Mouse (Mus musculus) heart, adult 2 months (tissue): Measurements from ENCODE around the gene Plxna4. TPM values are rescaled to one million over a fixed set of nuclear protein-coding genes. Genes with fewer than 3 reads are reported as not detected.

Experiments
- DNase-seq, 2 experiments: peaks; one replicate each; pipeline ENCODE4 v3.0.0; 2021
- H3K27ac ChIP-seq: fragments of 200-600 bp; 2 replicates; pipeline ENCODE4 v1.8.1; 2022
- H3K27me3 ChIP-seq: fragments of 200-500 bp; 2 replicates; pipeline ENCODE4 v1.6.1; 2012; ENCODE audit warnings: mild to moderate bottlenecking, low read length, inconsistent platforms, mixed read lengths; ENCODE audit not compliant: control insufficient read depth, insufficient read depth
- H3K36me3 ChIP-seq: fragments of 200-500 bp; 2 replicates; pipeline ENCODE4 v1.6.1; 2012; ENCODE audit warnings: low read length, inconsistent platforms; ENCODE audit not compliant: control insufficient read depth, insufficient read depth
- H3K4me1 ChIP-seq: fragments of 200-500 bp; 2 replicates; pipeline ENCODE4 v1.6.1; 2011; ENCODE audit warnings: low read length; ENCODE audit not compliant: control insufficient read depth, insufficient read depth
- H3K4me3 ChIP-seq: fragments of 200-600 bp; 2 replicates; pipeline ENCODE4 v1.8.1; 2022
- H3K79me2 ChIP-seq: fragments of 200-500 bp; replicated peaks from 2 replicates; pipeline ENCODE4 v1.6.1; 2012; ENCODE audit warnings: mild to moderate bottlenecking, inconsistent platforms, low read length, moderate library complexity, mixed read lengths; ENCODE audit not compliant: control insufficient read depth, insufficient read depth
- H3K9ac ChIP-seq: fragments of 200-500 bp; 2 replicates; pipeline ENCODE4 v1.6.1; 2012; ENCODE audit warnings: low read depth, mild to moderate bottlenecking, control low read depth, inconsistent platforms, low read length, mixed read lengths
- CTCF ChIP-seq: fragments of 200-600 bp; IDR thresholded peaks from 2 replicates; pipeline ENCODE4 v1.8.1; 2022; ENCODE audit warnings: antibody characterized with exemption, mild to moderate bottlenecking, moderate library complexity
- EP300 ChIP-seq: fragments of 200-500 bp; IDR thresholded peaks from 2 replicates; pipeline ENCODE4 v1.6.1; 2011; ENCODE audit warnings: low read depth, low read length, control low read depth; ENCODE audit not compliant: insufficient read depth
- POLR2A ChIP-seq: fragments of 200-500 bp; IDR thresholded peaks from 2 replicates; pipeline ENCODE4 v1.6.1; 2011; ENCODE audit warnings: mild to moderate bottlenecking, low read depth, low read length, control low read depth; ENCODE audit not compliant: insufficient read depth
- WGBS: fragments of 180-500 bp; shearing (Covaris S2); methylation state at CpG from one replicate; pipeline ENCODE4 v1.1.7; 2018; 5-methylcytosine and 5-hydroxymethylcytosine counted together
- intact Hi-C: fragments of 180-260 bp; cut with DNase I; formaldehyde crosslinking; loops from one replicate; pipeline ENCODE4 v1.15.1; 2025
- polyA plus RNA-seq: library from polyadenylated mRNA; depleted of rRNA; stranded (reverse); fragments of >200 nt; gene quantifications from 2 replicates; pipeline ENCODE4 v1.2.3, GENCODE M21; 2012
- total RNA-seq, 2 experiments: library from RNA; stranded (reverse); gene quantifications; 2 replicates each; pipeline ENCODE4 v1.2.3; 2021

Gene Plxna4
- total and polyA plus RNA-seq, 3 experiments = 3.7 to 14.1 (median 11.7) TPM

DNA sequence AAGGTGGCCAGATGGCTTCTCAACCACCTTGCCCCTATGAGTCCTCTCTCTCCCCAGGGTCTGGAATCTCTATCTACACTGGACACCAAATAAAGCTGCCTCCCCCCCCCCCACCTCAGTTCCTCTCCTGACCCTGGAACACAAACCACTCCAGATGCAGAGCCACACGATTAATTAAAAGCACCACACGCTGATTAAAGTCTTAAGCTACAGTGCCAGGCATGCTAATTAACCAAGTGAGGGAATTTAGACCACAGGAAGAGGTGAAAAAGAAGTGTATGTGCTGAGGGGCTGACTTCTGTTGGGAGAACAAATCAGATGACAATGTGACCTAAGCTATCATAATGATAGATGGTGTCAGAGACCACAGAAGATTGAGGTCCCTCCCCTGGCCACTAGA lies 332.8 kb downstream of the Plxna4 start:
- Histone ChIP-seq H3K79me2 (no peaks in the 10 kb centered on the region), H3K4me3 (no peak overlapping the region), H3K27ac (no peak overlapping the region), H3K4me1 (no peaks in the 10 kb centered on the region), H3K27me3 (no peaks in the 10 kb centered on the region), H3K9ac (no peak overlapping the region), H3K36me3 (no peaks in the 10 kb centered on the region)
- no peak for TF ChIP-seq CTCF
- TF ChIP-seq EP300 = no peak
- no peak for TF ChIP-seq POLR2A
- intact Hi-C loops = no loop called here
- DNase-seq = no peak
- 72% methylated on average over 2 of the region's 2 CpGs for WGBS

DNA sequence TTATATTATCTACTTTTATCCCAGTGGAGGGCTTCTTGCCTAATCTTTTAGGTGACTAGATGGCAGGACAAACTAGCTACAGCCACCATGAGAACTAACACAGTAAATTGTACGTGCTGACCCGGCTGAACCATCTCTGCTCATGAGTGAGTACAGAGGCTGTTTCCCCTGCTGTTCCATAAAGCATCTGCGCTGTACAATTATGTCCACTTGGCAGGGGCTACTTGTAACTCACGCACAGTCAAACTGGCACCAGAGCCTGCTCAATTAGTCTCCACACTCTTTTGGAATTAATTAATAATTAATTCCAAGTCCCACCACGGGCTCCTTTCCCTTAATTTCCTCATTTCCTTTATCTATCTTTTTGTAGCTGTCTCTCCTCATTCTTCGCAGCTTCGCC lies 335.8 kb downstream of the Plxna4 start:
- WGBS = 88% methylated on average over 7 of the region's 7 CpGs
- H3K4me1 ChIP-seq = no peaks in the 10 kb centered on the region
- DNase-seq = no peak
- no peaks in the 10 kb centered on the region for H3K27me3 ChIP-seq
- no peaks in the 10 kb centered on the region for H3K36me3 ChIP-seq
- H3K27ac ChIP-seq = no peak overlapping the region
- no peak overlapping the region for H3K4me3 ChIP-seq
- intact Hi-C loops = no loop called here
- no peaks in the 10 kb centered on the region for H3K79me2 ChIP-seq
- TF ChIP-seq EP300 (no peak), POLR2A (no peak), CTCF (no peak)
- no peak overlapping the region for H3K9ac ChIP-seq

DNA sequence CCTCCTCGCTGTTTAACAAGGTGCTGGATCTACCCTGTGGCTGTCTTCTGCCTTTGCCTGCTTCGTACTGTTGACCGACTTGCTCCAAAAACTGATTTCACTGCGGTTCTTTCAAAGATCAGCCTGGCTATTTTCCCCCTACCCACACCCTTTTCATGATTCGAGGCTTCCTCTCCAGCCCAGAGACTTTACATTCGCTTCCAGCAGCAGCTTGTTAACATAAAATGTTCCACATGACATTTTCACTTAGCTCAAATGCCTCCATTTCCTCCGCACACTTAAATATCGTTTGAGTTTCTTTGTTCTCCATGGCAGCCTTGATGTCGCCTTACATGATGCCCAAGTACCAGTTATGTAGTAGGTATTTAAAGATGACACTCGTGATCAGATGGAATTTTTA lies 336.3 kb downstream of the Plxna4 start:
- Histone ChIP-seq H3K79me2 (no peaks in the 10 kb centered on the region), H3K27ac (no peak overlapping the region), H3K36me3 (no peaks in the 10 kb centered on the region), H3K4me1 (no peaks in the 10 kb centered on the region), H3K9ac (no peak overlapping the region), H3K27me3 (no peaks in the 10 kb centered on the region), H3K4me3 (no peak overlapping the region)
- 85% methylated on average over 10 of the region's 10 CpGs for WGBS
- DNase-seq = no peak
- intact Hi-C loops = no loop called here
- no peak for TF ChIP-seq CTCF
- TF ChIP-seq POLR2A = no peak
- TF ChIP-seq EP300 = no peak

DNA sequence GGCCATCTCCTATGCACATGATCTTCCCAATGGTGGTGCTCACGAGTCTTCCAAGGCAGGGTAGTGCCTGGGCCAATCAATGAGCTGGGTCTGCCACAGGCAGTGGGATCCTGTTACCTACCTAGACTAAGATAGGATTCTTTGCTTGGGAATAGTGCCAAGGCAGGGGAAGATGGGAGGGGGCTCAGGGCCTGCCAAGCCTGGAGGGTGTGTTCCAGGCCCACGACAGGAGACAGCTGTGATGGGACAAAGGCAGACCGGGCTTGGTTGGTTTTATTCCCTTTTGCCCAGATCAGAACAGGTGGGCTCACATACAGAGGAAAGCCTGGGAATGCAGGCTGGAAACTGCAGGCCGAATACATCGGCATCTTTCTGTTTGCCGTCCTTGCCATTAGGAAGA lies 342.0 kb downstream of the Plxna4 start:
- H3K79me2 ChIP-seq = no peaks in the 10 kb centered on the region
- no peak overlapping the region for H3K27ac ChIP-seq
- no peak for TF ChIP-seq CTCF
- H3K9ac ChIP-seq = no peak overlapping the region
- H3K4me1 ChIP-seq = no peaks in the 10 kb centered on the region
- WGBS = 74% methylated on average over 6 of the region's 6 CpGs
- no peaks in the 10 kb centered on the region for H3K36me3 ChIP-seq
- intact Hi-C loops = no loop called here
- DNase-seq = no peak
- H3K4me3 ChIP-seq = no peak overlapping the region
- H3K27me3 ChIP-seq = no peaks in the 10 kb centered on the region

DNA sequence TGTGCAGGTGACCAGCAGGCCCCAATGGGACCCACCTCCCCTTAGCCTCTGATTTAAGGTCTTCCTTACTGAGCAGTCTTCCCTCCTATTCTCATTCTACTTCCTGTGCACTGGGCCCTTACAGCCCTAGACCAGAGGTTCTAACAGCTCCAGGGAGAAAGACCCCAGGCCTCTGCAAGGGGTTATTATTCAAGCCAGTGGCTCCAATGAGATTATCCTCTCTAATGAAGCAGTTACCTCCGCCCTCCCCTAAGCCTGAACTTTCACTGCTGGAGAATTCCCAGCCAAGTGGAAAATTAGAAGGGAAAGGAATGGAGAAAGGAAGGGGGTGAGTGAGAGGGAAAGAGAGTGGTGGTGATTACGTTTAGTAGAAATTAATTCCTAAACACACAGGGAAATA lies 345.0 kb downstream of the Plxna4 start:
- no peak overlapping the region for H3K9ac ChIP-seq
- no peaks in the 10 kb centered on the region for H3K79me2 ChIP-seq
- 91% methylated on average over 2 of the region's 2 CpGs for WGBS
- H3K27ac ChIP-seq = no peak overlapping the region
- H3K27me3 ChIP-seq = no peaks in the 10 kb centered on the region
- H3K4me3 ChIP-seq = no peak overlapping the region
- H3K36me3 ChIP-seq = no peaks in the 10 kb centered on the region
- no peak for DNase-seq
- no peak for TF ChIP-seq EP300
- TF ChIP-seq CTCF = no peak
- no peak for TF ChIP-seq POLR2A
- H3K4me1 ChIP-seq = no peaks in the 10 kb centered on the region
- intact Hi-C loops = no loop called here

DNA sequence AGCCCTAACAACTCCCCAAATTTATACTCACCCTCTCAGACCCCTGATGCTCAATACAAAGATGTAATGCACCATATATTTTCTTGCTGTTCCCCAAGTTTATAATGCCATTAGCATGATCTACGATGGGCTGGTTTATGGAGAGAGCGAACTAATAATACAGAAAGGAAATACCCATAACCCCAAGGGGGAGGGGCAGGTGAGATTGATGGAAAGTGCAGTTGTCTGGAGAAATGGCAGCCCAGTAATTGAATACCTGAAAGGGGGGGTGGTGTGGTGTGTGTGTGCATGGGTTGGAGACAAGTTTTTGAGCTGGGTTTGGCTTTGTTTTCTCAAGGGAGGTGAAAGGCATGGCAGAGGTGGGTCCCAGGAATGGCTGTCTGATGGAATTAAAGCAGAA lies 356.6 kb downstream of the Plxna4 start:
- no peak for TF ChIP-seq CTCF
- no peak for TF ChIP-seq POLR2A
- TF ChIP-seq EP300 = no peak
- 91% methylated on average over 2 of the region's 2 CpGs for WGBS
- Histone ChIP-seq H3K36me3 (no peaks in the 10 kb centered on the region), H3K9ac (no peak overlapping the region), H3K27ac (no peak overlapping the region), H3K79me2 (no peaks in the 10 kb centered on the region), H3K4me1 (no peaks in the 10 kb centered on the region), H3K27me3 (no peaks in the 10 kb centered on the region), H3K4me3 (no peak overlapping the region)
- intact Hi-C loops = no loop called here
- DNase-seq = no peak
